Mouse (Mus musculus): ENCODE measurements around the gene Ptgdr2. TPM values are rescaled to one million over a fixed set of nuclear protein-coding genes. Genes with fewer than 3 reads are reported as not detected.

Ptgdr2 gene
- under 1 TPM; 0.20 to 0.28 TPM for total RNA-seq (2021)

DNA sequence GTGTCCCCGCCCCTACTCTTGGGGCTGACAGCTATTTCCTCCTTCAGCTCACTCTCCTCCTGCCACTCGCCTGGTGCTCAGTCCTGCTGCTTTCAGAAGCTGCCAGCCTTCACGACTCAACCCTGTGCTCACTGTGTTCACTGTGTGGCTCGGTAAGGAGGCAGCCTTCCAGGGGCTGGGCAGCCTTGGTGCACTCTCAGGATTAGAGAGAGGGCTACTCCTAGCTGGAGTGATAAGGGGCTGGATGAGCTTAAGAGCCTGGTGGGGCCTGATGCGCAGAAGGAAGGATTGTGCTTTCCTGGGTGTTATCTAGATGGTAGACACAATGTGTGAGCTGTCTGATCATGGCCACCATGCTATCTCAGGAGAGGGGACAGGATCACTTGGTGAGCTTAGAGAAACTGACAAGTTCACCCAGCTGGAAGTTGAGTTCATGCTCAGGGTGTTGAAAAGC, at the start of gene Ptgdr2:
Gene Ptgdr2, plus strand, starts transcription at position 51 of the 454 bp plus-strand sequence.
- no peak for DNase-seq

DNA sequence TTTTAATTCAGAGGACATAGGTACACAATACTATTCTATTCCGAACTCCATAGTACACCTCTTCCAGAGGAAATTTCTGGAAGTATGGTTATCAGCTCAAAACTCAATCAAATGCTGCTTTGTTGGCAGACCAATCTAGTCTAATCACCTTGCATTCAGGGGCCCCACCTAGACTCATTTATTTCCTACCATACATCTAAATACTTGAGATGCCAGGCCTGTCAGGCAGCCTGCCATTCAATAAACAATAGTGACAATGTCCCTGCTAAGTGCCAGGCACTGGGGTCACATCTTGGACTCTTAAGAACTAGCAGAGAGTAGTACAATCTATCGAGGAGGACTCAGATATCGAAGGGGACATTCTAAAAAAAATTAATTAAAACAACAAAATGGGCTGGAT, 44.8 kb upstream of the Ptgdr2 start:
- no peak for DNase-seq

DNA sequence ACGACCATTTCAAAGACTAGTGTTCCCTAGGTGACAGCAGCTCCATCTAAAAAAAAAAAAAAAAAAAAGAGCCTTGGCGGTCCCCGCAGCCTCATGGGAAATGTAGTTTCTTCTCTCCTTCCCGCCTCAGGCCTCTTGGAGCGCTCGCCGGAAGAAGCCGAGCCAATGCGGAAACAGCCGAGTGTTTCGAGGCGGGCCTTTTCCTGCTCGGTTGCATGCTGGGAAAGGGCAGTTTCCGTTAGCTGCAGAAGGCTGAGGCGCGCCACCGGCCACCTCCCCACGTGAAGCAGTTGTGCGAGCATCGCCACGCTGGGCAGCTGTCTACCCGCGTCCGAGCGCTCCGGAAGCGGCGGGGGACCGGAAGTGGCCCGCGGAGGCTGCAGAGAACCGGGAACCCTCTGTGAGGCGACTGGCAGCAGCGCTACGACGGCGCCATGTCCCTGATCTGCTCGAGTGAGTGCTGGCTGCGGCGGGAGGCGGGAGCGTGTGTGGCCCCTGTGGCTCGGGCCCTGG, 41.9 kb upstream of the Ptgdr2 start, which contains the start of gene Prpf19:
Gene Prpf19, plus strand, starts transcription at position 216 of the 513 bp plus-strand sequence.
- peak; percentile 97 to 99 for DNase-seq

DNA sequence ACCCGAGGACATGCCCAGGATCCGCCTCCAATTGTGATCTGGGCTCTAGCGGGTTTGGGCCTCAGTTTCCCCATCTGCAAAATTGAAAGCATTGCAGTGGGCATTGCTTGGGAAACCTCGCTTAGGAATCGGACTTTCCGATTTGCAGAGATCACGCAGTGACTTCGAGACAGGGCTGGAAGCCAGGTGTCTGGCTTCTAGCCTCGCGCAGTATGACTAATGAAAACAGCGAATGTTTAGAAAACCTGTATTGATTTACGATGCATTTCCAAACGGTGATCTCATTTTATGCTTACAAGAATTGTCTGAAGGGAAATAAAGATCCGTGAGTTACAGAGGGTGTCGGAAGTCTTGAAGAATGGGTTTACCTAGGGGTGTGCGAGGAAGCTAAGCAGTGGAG, 41.3 kb upstream of the Ptgdr2 start:
- no peak for DNase-seq

DNA sequence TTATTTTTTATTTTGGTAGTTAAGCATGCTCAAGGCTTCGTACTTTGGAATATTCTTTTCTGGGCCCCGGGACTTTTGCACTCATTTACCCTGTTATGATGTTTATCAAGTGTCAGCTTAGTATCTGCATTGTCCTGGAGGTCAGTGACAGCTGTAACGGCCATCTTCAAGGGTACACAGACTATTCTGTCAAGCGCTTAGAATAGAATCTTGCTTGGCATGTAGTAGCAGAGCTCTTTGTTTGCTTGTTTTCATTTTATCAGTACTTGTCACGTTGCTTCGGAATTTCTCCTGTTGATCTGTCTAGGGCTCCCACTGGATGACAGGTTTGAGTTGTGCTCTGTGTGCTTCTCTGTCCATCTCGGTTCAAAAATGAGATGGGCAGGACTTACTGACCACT, 40.1 kb upstream of the Ptgdr2 start:
- no peak for DNase-seq

DNA sequence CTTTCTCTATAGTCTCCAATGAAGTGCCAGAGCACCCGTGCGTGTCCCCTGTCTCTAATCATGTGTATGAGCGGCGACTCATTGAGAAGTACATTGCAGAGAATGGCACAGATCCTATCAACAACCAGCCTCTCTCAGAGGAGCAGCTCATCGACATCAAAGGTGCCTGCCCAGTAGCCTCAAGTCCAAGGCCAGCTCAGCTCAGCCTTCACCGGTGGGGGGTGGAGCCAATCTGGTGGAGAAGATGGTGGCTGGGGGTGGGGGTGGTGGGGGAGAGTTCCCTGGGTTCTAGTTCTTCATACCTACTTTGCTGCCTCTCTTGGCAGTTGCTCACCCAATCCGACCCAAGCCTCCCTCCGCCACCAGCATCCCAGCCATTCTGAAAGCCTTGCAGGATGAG, 39.5 kb upstream of the Ptgdr2 start:
- DNase-seq, result no peak

DNA sequence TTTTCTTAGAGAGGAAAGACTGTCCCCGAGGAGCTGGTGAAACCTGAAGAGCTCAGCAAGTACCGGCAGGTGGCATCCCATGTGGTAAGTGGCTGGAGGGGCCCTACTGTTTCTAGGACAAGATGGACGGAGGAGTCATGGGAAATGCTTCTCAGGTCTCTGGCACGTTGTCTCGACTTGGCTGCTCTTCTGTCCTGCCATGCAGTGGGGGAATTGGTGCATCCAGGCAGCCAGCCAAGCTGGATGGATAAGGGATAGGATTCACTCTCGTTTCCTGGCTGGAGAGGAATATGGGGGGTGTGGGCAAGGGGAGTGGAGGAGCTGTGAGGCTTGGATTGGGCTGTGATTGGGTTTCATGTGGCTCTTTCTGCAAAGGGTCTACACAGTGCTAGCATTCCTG, 36.6 kb upstream of the Ptgdr2 start:
- DNase-seq, result no peak

DNA sequence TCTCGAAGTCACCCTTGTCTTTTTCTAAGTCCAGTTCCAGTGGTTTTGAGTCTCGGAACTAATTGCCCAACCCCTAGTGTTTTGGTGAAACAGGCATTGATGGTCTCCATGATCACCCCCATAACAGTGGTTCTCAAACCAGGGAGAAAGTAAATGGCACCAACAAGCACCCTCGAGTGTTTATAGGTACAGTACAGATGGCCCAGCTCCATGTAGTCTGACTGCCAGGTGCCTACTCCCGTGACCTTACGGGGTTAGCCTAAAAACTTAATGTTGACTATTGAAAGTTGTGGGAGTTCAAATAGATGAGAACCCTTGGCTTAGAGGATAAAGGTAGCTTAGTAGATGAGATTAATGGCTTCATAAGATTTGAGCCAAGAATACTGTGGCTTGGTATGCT, 35.9 kb upstream of the Ptgdr2 start:
- no peak for DNase-seq

DNA sequence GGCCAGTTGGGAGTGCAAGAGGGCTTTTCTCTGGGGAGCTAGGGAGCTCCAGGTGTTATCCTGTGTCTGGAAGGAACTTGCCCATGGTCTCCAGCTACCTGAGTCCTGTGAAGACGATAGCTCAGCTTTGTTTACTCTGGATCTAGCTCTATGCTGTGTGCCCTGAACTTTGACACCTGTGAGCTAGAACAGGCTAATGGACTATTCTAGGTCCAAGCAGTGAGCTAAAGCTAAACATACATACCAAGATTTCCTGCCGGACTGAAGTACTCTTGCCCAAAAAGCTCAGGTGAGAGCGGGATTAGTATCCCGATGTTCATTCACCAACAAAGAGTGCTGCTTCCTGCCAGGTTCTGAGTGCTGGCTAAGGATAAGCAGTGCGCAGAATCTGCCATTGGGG, 32.4 kb upstream of the Ptgdr2 start:
- DNase-seq, result no peak

DNA sequence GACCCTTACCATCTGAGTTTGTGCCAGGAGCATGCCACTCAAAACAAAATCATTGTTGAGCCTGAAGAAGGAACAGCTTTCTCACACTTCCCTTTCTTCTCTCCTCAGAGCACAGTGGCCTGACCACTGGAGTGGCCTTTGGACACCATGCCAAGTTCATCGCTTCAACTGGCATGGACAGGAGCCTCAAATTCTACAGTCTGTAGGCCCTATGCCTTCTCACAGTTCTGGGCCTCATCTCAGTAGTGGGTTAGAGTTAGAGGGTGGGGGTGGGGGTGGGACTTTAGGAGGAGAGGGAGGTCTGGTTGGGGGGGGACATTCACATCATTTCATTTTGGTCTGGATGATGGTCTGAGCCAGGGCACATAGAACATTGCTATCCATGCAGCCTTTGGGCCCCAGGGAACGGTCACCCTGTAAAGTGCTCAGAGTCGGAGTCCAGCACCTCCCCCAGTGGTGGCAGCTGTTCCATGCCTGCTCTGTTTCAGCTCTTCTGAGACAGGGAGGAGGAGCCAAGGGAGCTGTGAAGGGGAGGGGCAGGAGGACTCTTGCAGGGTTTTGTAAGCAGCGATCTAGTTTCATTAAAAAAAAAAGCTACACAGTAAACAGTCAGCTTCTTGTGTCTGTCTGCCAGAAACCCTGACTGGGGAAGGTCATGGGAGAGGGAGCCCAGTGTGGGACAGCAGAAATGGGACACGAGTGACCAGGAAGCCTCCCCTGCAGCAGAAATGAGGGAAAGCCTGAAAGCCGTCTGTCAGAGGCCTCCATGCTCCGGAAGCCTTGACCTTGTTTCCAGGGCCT, 31.8 kb upstream of the Ptgdr2 start:
- DNase-seq, result peak; percentile 48 to 54

DNA sequence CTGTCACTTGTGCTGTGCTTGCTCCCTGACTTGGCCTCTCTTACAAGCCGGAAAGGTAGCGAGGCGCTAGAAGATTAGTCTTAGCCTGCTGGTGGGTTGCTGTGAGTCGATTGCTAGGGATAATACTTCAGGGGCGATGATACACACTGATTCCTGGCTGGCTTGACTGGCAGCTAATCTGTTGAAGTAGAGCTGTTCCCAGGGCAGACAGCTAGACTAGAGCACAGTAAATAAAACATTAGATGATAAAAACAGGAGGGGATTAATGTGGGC, 31.3 kb upstream of the Ptgdr2 start:
- DNase-seq, result no peak

DNA sequence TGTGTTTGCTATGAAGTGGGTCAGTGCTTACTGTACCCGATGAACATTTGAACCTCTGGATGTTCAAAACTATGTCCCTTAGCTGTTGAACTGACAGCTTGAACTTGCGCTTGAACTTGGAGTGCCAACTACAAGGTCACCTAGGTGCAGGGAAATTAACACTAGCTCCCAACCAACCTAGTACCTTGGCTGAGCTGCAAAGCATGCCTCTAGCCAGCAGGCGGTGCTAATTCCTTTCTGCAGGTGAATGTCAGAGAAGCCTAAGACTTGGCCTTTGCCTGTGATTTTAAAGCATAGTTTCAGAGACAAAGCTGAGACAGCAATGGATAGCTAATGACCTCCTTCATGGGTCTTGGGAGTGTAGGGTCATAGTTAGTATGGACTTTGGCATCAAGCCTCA, 29.1 kb upstream of the Ptgdr2 start:
- DNase-seq, result peak; percentile 35 to 37

DNA sequence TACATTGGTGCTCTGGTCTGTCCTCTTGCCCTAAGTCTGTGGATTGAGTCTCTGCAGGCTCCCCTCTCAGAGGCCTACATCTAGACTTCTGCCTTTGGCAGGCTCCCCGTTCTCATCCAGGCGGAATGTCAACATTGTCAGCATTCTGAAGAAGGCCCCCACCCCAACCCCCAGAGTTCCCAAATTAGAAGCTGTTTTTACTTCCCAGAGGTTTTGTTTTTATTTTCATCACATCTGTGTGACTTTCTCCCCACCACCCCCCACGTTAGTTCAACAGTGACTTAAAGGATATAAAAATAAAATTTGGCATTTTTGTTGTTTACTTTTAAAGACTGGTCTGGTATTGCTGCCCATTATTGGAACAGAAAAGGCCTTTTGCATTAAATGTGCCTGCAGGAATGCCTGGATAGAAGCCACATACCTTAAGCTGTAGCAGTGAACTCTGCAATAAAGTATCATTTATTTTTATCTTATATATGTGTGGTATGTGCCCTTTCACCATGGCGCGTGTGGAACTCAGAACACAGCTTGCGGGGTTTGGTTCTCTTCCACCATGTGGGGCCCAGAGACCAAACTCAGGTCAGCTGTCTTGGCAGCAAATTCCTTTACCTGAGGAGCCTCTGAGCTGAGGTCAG, 27.8 kb upstream of the Ptgdr2 start:
- DNase-seq, result no peak

DNA sequence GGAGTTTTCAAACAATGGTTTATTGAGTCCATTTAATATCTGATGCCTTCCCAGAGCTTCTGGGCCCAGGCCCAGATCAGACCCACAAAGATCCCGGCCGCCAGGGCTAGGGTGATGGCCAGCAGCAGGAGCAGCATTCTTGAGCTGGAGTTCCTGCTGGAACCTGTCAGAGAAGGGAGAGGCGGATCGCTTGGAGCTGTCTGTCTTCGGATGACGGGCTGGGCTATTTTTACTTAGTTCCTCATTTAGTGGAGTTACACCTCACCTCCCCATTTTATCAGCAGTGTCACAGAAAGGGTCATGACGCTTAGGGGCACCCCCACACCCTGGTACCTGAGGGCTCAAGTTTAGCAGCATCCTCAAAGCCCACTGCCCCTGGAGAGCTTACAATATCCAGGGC, 22.7 kb upstream of the Ptgdr2 start:
- no peak for DNase-seq

DNA sequence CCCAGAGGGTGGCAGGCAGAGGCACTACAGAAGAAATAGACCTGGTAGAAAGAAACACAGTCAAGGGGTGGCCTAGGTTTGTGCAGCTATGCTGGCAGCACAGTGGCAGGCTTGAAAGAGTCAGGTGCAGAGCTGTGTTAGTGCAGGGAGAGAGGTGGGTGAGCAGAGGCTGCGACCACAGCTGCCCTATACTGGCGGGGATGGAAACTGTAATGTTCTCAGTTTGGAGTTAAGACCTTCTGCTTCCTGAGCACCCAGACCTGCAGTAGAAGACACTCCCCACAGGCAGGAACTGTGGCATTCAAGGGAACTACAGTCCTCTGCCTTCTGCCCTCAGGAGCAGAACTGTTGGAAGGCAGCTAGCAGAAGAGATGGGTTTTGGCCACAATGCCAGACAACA, 22.1 kb upstream of the Ptgdr2 start:
- no peak for DNase-seq

DNA sequence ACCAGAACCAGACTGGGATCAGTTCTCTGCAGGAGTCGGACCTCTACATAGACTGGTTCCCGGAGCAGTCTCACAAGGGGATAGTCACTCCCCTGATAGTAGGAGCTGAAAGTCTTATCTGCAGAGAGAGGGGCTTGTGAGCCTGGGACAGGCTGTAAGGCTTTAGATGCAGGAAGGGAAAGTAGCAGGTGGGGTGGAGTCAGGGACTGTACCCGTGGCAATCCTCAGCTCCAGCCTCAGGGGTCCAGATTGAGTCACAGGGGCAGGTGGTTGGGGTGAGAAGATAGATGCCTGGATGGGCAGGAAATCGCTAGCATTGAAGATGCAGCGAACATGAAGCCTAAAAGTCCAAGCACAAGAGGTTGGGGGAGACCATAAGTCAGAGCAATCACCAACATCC, 20.5 kb upstream of the Ptgdr2 start:
- DNase-seq, result no peak

DNA sequence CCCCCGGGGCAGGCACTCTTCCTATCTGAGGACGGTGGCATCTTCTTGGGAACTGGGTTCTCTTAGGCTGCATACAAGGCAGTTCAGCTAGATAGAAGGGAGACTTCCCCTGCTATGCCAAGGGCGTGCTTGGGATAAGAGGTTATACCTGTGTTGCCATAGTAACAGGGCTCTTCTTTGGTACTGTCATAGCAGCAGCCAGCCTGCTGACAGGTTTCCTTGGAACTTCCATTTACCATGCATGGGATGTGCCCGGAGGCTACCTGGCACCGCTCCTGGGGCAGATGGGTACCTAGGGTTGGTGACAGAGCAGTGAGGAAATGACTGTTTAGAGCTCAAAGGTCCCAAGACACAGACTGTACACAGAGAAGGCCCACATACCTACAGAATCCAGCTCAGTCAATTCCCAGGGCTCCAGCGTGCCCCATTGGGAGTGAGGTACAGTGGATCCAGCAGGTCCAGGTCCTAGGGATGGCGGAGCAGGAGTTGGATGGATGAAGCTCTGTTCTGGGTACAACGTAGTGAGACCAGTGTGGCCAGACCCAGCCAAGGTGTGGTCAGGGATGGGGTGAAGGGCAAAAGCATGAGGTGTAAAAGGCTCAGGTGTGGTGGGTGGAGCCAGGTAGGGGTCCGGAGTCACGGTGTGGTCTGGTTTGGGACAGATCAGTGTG, 18.5 kb upstream of the Ptgdr2 start:
- DNase-seq, result no peak

DNA sequence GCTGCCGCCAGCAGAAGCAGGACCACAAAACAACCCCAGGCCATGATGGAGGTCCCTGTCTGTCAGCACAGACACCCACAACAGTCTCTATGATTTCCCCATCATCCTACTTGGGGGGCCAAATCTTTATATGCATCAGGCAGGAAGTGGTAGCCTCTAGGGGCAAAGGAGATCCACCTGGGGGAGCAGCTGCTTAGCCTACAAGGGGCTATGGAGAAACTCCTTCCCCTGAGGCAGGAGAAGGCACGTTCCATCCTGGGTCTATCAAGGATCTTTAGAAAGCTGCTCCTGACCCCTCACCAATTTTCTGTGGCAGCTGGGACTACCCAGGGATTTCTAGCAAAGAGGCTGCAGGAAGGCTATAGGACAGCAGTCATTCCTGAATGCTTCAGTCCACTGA, 16.4 kb upstream of the Ptgdr2 start, which contains the start of gene Zp1:
Gene Zp1, minus strand, starts transcription at position 101 of the 400 bp plus-strand sequence.
- DNase-seq, result no peak

DNA sequence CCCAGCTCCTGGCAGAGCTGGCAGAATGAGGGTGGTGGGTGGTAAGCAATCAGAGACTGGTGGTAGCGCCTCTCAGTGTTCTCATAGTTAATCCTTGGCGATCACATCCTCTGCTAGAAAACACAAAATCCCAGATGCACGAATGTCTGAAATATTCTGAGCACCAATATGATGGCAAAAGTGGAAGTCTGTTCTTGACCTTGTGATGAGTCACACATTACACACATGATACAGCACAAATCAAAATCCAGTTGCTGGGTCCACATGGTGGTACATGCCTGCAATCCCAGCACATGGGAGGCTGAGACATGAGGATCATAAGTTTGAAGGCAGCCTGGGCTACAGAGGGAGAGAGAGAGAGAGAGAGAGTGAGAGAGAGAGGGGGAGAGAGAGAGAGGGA, 15.9 kb upstream of the Ptgdr2 start:
- no peak for DNase-seq

DNA sequence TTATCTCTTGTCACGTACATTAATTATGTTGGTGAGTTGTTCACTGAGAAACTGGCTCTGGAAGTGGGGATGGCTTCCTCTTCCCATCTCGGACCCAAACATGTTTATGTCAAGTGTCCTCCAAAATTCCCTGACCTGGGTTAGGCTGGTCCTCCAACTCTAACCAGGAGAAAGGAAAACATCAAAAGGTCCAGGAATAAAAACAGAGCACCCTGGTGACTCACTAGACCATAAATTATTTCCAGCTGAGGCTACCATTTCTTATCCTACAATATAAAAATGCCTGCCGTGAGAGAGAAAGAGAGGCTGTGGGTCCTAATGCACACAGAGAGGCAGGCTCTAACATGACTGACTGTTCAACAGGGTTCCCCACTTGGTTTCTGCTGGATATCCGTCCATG, 12.7 kb upstream of the Ptgdr2 start:
- no peak for DNase-seq

DNA sequence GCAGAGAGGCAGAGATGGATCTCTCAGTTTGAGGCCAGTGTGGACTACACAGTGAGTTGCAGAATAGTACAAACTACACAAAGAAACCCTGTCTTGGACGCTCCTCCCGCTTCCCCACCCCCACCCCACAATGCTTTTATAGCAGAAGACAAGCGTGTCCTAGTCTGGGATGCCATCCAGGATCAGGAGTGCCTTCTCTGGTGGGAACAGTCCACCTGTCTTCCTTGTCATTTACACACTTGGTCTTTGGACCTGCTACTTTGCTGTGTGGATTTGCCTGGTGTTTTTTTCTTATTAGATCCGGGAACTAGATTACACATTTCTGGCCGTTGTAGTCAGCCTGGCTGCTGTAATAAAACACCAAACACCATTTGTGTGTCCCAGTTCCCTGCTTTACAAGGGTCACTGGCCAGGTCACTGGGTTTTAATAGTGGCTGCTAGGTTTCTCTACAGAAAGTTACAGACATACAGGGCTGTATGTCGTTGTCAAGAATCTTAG, 10.8 kb upstream of the Ptgdr2 start:
- no peak for DNase-seq

DNA sequence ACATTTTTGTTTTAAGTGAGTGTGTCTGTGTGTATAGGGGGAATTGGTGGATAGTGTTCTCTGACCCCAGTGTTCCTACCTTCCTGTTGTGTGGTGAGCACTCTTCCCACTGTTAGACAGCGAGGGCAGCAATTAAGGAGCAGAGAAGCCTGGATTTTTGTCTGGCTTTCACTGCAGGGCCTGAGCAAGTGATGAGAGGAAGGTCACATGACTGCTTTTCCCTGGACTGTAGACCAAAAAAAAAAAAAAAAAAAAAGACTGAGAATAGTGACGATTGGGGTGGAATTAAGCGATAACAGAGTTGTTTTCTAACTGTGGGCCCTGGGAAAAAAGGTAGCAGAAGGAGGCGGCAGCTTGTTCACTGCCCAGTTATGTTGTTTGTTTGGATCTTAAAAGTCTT, 10.3 kb upstream of the Ptgdr2 start:
- DNase-seq, result no peak

DNA sequence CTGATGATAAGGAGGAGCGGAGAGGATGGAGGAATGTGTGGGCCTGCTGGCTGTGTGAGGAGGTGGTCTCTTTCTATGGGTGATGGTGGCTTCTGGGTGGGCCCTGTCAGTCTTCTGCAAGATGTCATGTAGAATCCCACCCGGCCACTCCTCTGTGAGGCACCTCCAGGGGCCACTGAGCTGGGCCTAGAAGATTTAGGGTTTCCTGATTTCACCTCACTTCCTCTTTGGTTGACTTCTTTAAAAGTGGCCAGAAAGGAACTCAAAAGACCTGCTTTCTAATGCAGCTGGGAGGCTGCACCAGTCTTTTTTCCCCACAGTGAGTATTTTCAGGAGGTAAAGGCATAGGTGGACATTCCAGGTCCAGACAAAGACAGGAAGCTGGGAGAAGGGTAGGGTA, 6.3 kb upstream of the Ptgdr2 start:
- DNase-seq, result no peak

All from layer of hippocampus, postnatal 36 days (tissue).